Mouse (Mus musculus): ENCODE measurements at regions not wholly inside any gene's neighbourhood (a gene's known extent, or its start where the extent isn't known, plus 50 kb on each side); places are given as distances from the start of the nearest gene placed in this dataset.

DNA sequence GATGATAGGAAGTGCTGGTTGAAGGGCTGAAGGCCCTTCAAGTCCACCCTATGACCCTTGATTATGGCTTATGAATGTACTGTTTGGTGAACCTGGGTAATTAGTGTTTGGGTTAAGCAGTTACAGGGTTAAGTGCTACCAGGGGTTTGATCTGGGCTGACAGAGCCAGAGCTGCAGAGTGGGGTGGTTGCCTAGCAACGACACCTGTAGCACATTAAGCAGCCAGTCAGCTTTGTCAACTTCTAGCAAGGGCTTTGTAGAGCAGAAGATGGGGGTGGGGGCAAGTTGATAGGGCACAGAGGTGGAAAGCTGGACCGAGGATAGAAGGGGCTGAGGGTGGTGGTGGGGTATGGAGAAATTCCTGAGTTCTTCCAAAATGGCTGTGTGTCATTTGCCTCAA is 177.0 kb upstream of the Cadm1 start:
- Histone ChIP-seq H3K9ac (ENCODE audit: insufficient read depth, low read depth) (no peak overlapping the region), H3K79me2 (replicated peaks; ENCODE audit: control insufficient read depth, extremely low read depth, insufficient read depth, poor library complexity, severe bottlenecking) (no peaks in the 10 kb centered on the region), H3K36me3 (replicated peaks in 1 of 2; ENCODE audit: control insufficient read depth in 1 of 2, insufficient read depth in 1 of 2, low read length in 1 of 2) (no peaks in the 10 kb centered on the region), H3K4me3 (replicated peaks in 1 of 3; ENCODE audit: low read depth in 2 of 3, low read length in 2 of 3, poor library complexity in 1 of 3) (no peak overlapping the region), H3K4me2 (ENCODE audit: insufficient read depth, low read depth, poor library complexity, severe bottlenecking) (no peak overlapping the region), H3K4me1 (ENCODE audit: control insufficient read depth in 1 of 2, insufficient read depth in 2 of 2) (no peaks in the 10 kb centered on the region), H3K9me3 (replicated peaks; ENCODE audit: low read length) (peaks cover 96% of the 10 kb centered on the region), H3K27ac (ENCODE audit: insufficient read depth, low read depth) (no peak overlapping the region), H3K27me3 (replicated peaks) (no peaks in the 10 kb centered on the region)
- no peak for DNase-seq (ENCODE audit: extremely low read depth)
- dilution Hi-C loops (cut with MboI; ENCODE audit: extremely low pct_ligation_motif_present, extremely low pct_unique_long_range_greater_than_20kb, low sequenced_read_pairs), result no loop called here
- TF ChIP-seq KAT2A (IDR thresholded peaks at IDR 0.05; ENCODE audit: insufficient replicate concordance, low read length) (no peak), EP300 (IDR thresholded peaks at IDR 0.05; ENCODE audit: low read length) (no peak), IRF4 (IDR thresholded peaks at IDR 0.05; ENCODE audit: low read depth, low read length) (no peak), POLR2A (IDR thresholded peaks at IDR 0.05; ENCODE audit: low read depth, low read length) (no peak), SMC3 (IDR thresholded peaks at IDR 0.05; ENCODE audit: low read depth, low read length) (no peak), UBTF (IDR thresholded peaks at IDR 0.05; ENCODE audit: low read depth, low read length) (no peak), RCOR1 (conservative IDR thresholded peaks at IDR 0.05; ENCODE audit: low read depth, low read length) (no peak), ETS1 (conservative IDR thresholded peaks at IDR 0.05; ENCODE audit: low read depth, low read length) (no peak), CTCF (conservative IDR thresholded peaks at IDR 0.05 in 1 of 2, IDR thresholded peaks at IDR 0.05 in 1 of 2; ENCODE audit: low read depth in 2 of 2, low read length in 2 of 2) (no peak), MAFK (IDR thresholded peaks at IDR 0.05; ENCODE audit: insufficient replicate concordance, low read length) (no peak), USF2 (conservative IDR thresholded peaks at IDR 0.05; ENCODE audit: low read depth, low read length) (no peak), CHD1 (IDR thresholded peaks at IDR 0.05; ENCODE audit: low read depth, low read length) (no peak), MYC (IDR thresholded peaks at IDR 0.05; ENCODE audit: low read depth, low read length) (no peak), NELFE (IDR thresholded peaks at IDR 0.05; ENCODE audit: low read depth, low read length) (no peak), CHD2 (IDR thresholded peaks at IDR 0.05; ENCODE audit: low read length) (no peak), SIN3A (IDR thresholded peaks at IDR 0.05; ENCODE audit: low read length) (no peak), E2F4 (IDR thresholded peaks at IDR 0.05; ENCODE audit: insufficient replicate concordance, low read depth, low read length) (no peak), JUN (IDR thresholded peaks at IDR 0.05; ENCODE audit: insufficient read depth, low read depth, low read length) (no peak), USF1 (IDR thresholded peaks at IDR 0.05; ENCODE audit: low read depth, low read length) (no peak), NRF1 (IDR thresholded peaks at IDR 0.05; ENCODE audit: low read depth, low read length) (no peak)
- in situ Hi-C loops (cut with MboI; ENCODE audit: low pct_ligation_motif_present, low pct_unique_long_range_greater_than_20kb, low sequenced_read_pairs), result no loop called here

DNA sequence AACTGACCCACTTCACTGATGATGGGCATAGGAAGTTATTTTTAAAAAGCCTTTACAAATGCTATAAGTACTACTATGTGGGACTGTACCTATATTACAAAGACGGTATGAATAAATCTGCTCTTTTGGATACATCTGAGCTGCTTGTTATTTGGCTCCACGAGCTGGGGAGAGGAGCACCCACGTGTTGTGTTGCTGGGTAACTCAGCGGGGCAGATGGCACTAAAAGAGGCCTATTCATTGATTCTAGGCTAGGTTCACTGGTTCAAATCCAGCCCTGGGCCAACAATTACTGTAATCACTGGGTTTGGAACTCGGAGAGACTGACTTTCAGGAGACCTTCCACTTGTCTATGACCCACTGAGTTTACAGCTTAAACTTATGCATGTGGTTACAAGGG is 176.0 kb upstream of the Cadm1 start:
- no peak overlapping the region for H3K4me3 ChIP-seq (replicated peaks in 1 of 3; ENCODE audit: low read depth in 2 of 3, low read length in 2 of 3, poor library complexity in 1 of 3)
- TF ChIP-seq POLR2A (IDR thresholded peaks at IDR 0.05; ENCODE audit: low read depth, low read length), result no peak
- no peak for TF ChIP-seq MAX (IDR thresholded peaks at IDR 0.05; ENCODE audit: low read length)
- TF ChIP-seq RCOR1 (conservative IDR thresholded peaks at IDR 0.05; ENCODE audit: low read depth, low read length), result no peak
- H3K4me2 ChIP-seq (ENCODE audit: insufficient read depth, low read depth, poor library complexity, severe bottlenecking), result no peak overlapping the region
- H3K27ac ChIP-seq (ENCODE audit: insufficient read depth, low read depth), result no peak overlapping the region
- in situ Hi-C loops (cut with MboI; ENCODE audit: low pct_ligation_motif_present, low pct_unique_long_range_greater_than_20kb, low sequenced_read_pairs) (no loop called here), dilution Hi-C loops (cut with MboI; ENCODE audit: extremely low pct_ligation_motif_present, extremely low pct_unique_long_range_greater_than_20kb, low sequenced_read_pairs) (no loop called here)
- H3K4me1 ChIP-seq (ENCODE audit: control insufficient read depth in 1 of 2, insufficient read depth in 2 of 2), result no peaks in the 10 kb centered on the region
- no peak overlapping the region for H3K9ac ChIP-seq (ENCODE audit: insufficient read depth, low read depth)
- no peak for DNase-seq (ENCODE audit: extremely low read depth)
- no peaks in the 10 kb centered on the region for H3K36me3 ChIP-seq (replicated peaks in 1 of 2; ENCODE audit: control insufficient read depth in 1 of 2, insufficient read depth in 1 of 2, low read length in 1 of 2)
- H3K27me3 ChIP-seq (replicated peaks), result no peaks in the 10 kb centered on the region
- H3K9me3 ChIP-seq (replicated peaks; ENCODE audit: low read length), result peaks cover 96% of the 10 kb centered on the region
- no peaks in the 10 kb centered on the region for H3K79me2 ChIP-seq (replicated peaks; ENCODE audit: control insufficient read depth, extremely low read depth, insufficient read depth, poor library complexity, severe bottlenecking)
